ENCODE assay signal across 22 mouse cellular contexts in genomic region chr14:86365032-86365431, GRCm38 (mm10).
A peak's percentile ranks its signal among the peaks of the same experiment; 100 is the strongest.
DNase-seq lines count a peak whose midpoint lies in the region; ATAC-seq and TF ChIP-seq lines count a peak whose summit lies in the region.
"Had no signal": no experiment of that assay in that cellular context is flagged by ENCODE, and none has a peak within 500 bp of the region (broad histone marks: within the 10 kb centered on the region; RNA-seq: fewer than 3 reads in every experiment).

No protein-coding gene starts in this region.

- no peaks in the 10 kb centered on the region for H3K9me3 ChIP-seq in heart, postnatal 0 days (replicated peaks; ENCODE audit: control insufficient read depth, low read length)
- H3K9me3 ChIP-seq in heart, embryonic 10.5 days: no peaks in the 10 kb centered on the region
- H3K9me3 ChIP-seq in lung, embryonic 15.5 days: no peaks in the 10 kb centered on the region
- no peaks in the 10 kb centered on the region for H3K9me3 ChIP-seq in midbrain, embryonic 16.5 days (replicated peaks; ENCODE audit: control insufficient read depth, low read length, poor library complexity, severe bottlenecking)
- no peaks in the 10 kb centered on the region for H3K9me3 ChIP-seq in midbrain, embryonic 15.5 days
- H3K9me3 ChIP-seq: forebrain, embryonic 10.5 days; forebrain, embryonic 13.5 days; heart, embryonic 13.5 days; hindbrain, embryonic 10.5 days; hindbrain, embryonic 15.5 days had no signal

- no peak overlapping the region for H3K4me3 ChIP-seq in heart, postnatal 0 days (ENCODE audit: low read depth, low read length)
- H3K4me3 ChIP-seq in heart, embryonic 10.5 days: no peak overlapping the region
- H3K4me3 ChIP-seq in lung, embryonic 15.5 days: no peak overlapping the region
- H3K4me3 ChIP-seq in midbrain, embryonic 16.5 days (ENCODE audit: low read depth, low read length): no peak overlapping the region
- H3K4me3 ChIP-seq in midbrain, embryonic 15.5 days: no peak overlapping the region
- H3K4me3 ChIP-seq: forebrain, embryonic 10.5 days; forebrain, embryonic 13.5 days; gastrocnemius, adult 2 months; heart, embryonic 13.5 days; hindbrain, embryonic 10.5 days; hindbrain, embryonic 15.5 days had no signal

- H3K27me3 ChIP-seq in heart, postnatal 0 days (ENCODE audit: control insufficient read depth, insufficient read depth, low read length): no peaks in the 10 kb centered on the region
- H3K27me3 ChIP-seq in heart, embryonic 10.5 days (ENCODE audit: insufficient read depth, poor library complexity, severe bottlenecking): no peaks in the 10 kb centered on the region
- H3K27me3 ChIP-seq in lung, embryonic 15.5 days: no peaks in the 10 kb centered on the region
- no peaks in the 10 kb centered on the region for H3K27me3 ChIP-seq in midbrain, embryonic 16.5 days (ENCODE audit: control insufficient read depth, insufficient read depth, low read depth, low read length)
- H3K27me3 ChIP-seq in midbrain, embryonic 15.5 days (replicated peaks): no peaks in the 10 kb centered on the region
- H3K27me3 ChIP-seq: forebrain, embryonic 13.5 days; heart, embryonic 13.5 days; hindbrain, embryonic 15.5 days had no signal

- no peak overlapping the region for H3K27ac ChIP-seq in heart, postnatal 0 days (ENCODE audit: low read depth)
- H3K27ac ChIP-seq in heart, embryonic 10.5 days: no peak overlapping the region
- no peak overlapping the region for H3K27ac ChIP-seq in lung, embryonic 15.5 days
- H3K27ac ChIP-seq in midbrain, embryonic 16.5 days (ENCODE audit: low read length): no peak overlapping the region
- H3K27ac ChIP-seq in midbrain, embryonic 15.5 days: no peak overlapping the region
- H3K27ac ChIP-seq: forebrain, embryonic 10.5 days; forebrain, embryonic 13.5 days; gastrocnemius, adult 2 months; heart, embryonic 13.5 days; hindbrain, embryonic 10.5 days; hindbrain, embryonic 15.5 days had no signal

- H3K9ac ChIP-seq in heart, postnatal 0 days (replicated peaks; ENCODE audit: low read depth, low read length): no peak overlapping the region
- H3K9ac ChIP-seq in lung, embryonic 15.5 days: no peak overlapping the region
- no peak overlapping the region for H3K9ac ChIP-seq in midbrain, embryonic 16.5 days (ENCODE audit: low read depth, low read length)
- no peak overlapping the region for H3K9ac ChIP-seq in midbrain, embryonic 15.5 days
- H3K9ac ChIP-seq: forebrain, embryonic 13.5 days; heart, embryonic 13.5 days; hindbrain, embryonic 15.5 days had no signal

- H3K4me1 ChIP-seq in heart, postnatal 0 days (ENCODE audit: control insufficient read depth, insufficient read depth): no peaks in the 10 kb centered on the region
- H3K4me1 ChIP-seq in heart, embryonic 10.5 days: peaks cover 12% of the 10 kb centered on the region; the same call in 1 of the 2 replicates
- no peaks in the 10 kb centered on the region for H3K4me1 ChIP-seq in lung, embryonic 15.5 days
- peaks cover 10% of the 10 kb centered on the region for H3K4me1 ChIP-seq in midbrain, embryonic 16.5 days (ENCODE audit: control insufficient read depth, insufficient read depth, low read length)
- H3K4me1 ChIP-seq in midbrain, embryonic 15.5 days: peaks cover 8% of the 10 kb centered on the region
- H3K4me1 ChIP-seq: heart, embryonic 13.5 days had no signal

- TF ChIP-seq EP300 in heart, postnatal 0 days (IDR thresholded peaks at IDR 0.05; ENCODE audit: low read depth): no peak

- no peak for DNase-seq in heart, postnatal 0 days (ENCODE audit: low spot score)
- DNase-seq in heart, embryonic 10.5 days (ENCODE audit: low spot score): no peak
- DNase-seq in lung, postnatal 36 days: no peak
- DNase-seq: adrenal gland, adult 2 months; adrenal gland, postnatal 14 days; cerebellum, adult 11 months; cerebellum, adult 2 months; cerebellum, adult 9-11 months; cerebellum, postnatal 25 days; gastrocnemius, adult 2 months; gastrocnemius, postnatal 14 days; heart, adult 11 months had no signal

- ATAC-seq in heart, postnatal 0 days (ENCODE audit: insufficient read depth, low read depth): peak; percentile 39; the same call in 1 of the 2 replicates
- ATAC-seq in lung, embryonic 15.5 days (ENCODE audit: borderline replicate concordance, extremely low read depth, low FRiP score, low TSS enrichment): peak; percentile 49; the same call in 1 of the 2 replicates
- 0 out of 2 replicates have a peak, but pooled peaks have one; percentile 25 for ATAC-seq in midbrain, embryonic 16.5 days
- no peak for ATAC-seq in midbrain, embryonic 15.5 days (replicated peaks)
- ATAC-seq: CD4-positive, CD25-positive, alpha-beta regulatory T cell, adult 4 months; forebrain, embryonic 13.5 days; forebrain, embryonic 16.5 days had no signal

- TF ChIP-seq CTCF in heart, postnatal 0 days (IDR thresholded peaks at IDR 0.05; ENCODE audit: low read depth): no peak

- H3K36me3 ChIP-seq in heart, postnatal 0 days (replicated peaks; ENCODE audit: control insufficient read depth, insufficient read depth, low read length): no peaks in the 10 kb centered on the region
- no peaks in the 10 kb centered on the region for H3K36me3 ChIP-seq in heart, embryonic 10.5 days
- no peaks in the 10 kb centered on the region for H3K36me3 ChIP-seq in lung, embryonic 15.5 days
- no peaks in the 10 kb centered on the region for H3K36me3 ChIP-seq in midbrain, embryonic 16.5 days (ENCODE audit: control insufficient read depth, insufficient read depth, low read length)
- H3K36me3 ChIP-seq in midbrain, embryonic 15.5 days (replicated peaks): no peaks in the 10 kb centered on the region
- H3K36me3 ChIP-seq: forebrain, embryonic 10.5 days; heart, embryonic 13.5 days; hindbrain, embryonic 10.5 days; hindbrain, embryonic 15.5 days had no signal

- H3K4me2 ChIP-seq in heart, postnatal 0 days (ENCODE audit: low read depth, low read length): no peak overlapping the region
- no peak overlapping the region for H3K4me2 ChIP-seq in lung, embryonic 15.5 days
- H3K4me2 ChIP-seq in midbrain, embryonic 16.5 days (ENCODE audit: low read length): no peak overlapping the region
- H3K4me2 ChIP-seq in midbrain, embryonic 15.5 days: no peak overlapping the region
- H3K4me2 ChIP-seq: forebrain, embryonic 13.5 days; heart, embryonic 13.5 days; hindbrain, embryonic 15.5 days had no signal

- 81% methylated on average over 2 of the region's 2 CpGs for WGBS in heart, postnatal 0 days
- 77% methylated on average over 2 of the region's 2 CpGs for WGBS in heart, embryonic 10.5 days
- WGBS in lung, embryonic 15.5 days: 87% methylated on average over 2 of the region's 2 CpGs
- WGBS in midbrain, embryonic 16.5 days: 90% methylated on average over 2 of the region's 2 CpGs
- 95% methylated on average over 2 of the region's 2 CpGs for WGBS in midbrain, embryonic 15.5 days
